In genomic region chr4:32376527-32376948, GRCm38 (mm10) we compare ENCODE assay signal across 21 mouse cellular contexts.
DNase-seq lines count a peak whose midpoint lies in the region; ATAC-seq lines count a peak whose summit lies in the region.
"Had no signal": no experiment of that assay in that cellular context is flagged by ENCODE, and none has a peak within 500 bp of the region (broad histone marks: within the 10 kb centered on the region; RNA-seq: fewer than 3 reads in every experiment).

No protein-coding gene starts in this region.

- no peak for ATAC-seq in forebrain, embryonic 12.5 days (ENCODE audit: low FRiP score)
- ATAC-seq in forebrain, embryonic 14.5 days = no peak
- ATAC-seq in heart, embryonic 15.5 days (replicated peaks; ENCODE audit: insufficient number of reproducible peaks, insufficient read depth, low FRiP score, low read depth) = no peak
- ATAC-seq: midbrain, embryonic 15.5 days had no signal

- H3K27me3 ChIP-seq in forebrain, embryonic 12.5 days = no peaks in the 10 kb centered on the region
- no peaks in the 10 kb centered on the region for H3K27me3 ChIP-seq in forebrain, embryonic 14.5 days (replicated peaks; ENCODE audit: control insufficient read depth, insufficient read depth, low read length)
- H3K27me3 ChIP-seq in heart, embryonic 15.5 days = no peaks in the 10 kb centered on the region
- H3K27me3 ChIP-seq: hindbrain, embryonic 13.5 days; midbrain, embryonic 15.5 days had no signal

- H3K27ac ChIP-seq in forebrain, embryonic 12.5 days = 0 out of 2 replicates have a peak overlapping the region, but pooled peaks have one; percentile 6
- H3K27ac ChIP-seq in forebrain, embryonic 14.5 days (ENCODE audit: low read depth, low read length) = no peak overlapping the region
- H3K27ac ChIP-seq in heart, embryonic 15.5 days = 0 out of 2 replicates have a peak overlapping the region, but pooled peaks have one; percentile 38
- H3K27ac ChIP-seq: hindbrain, embryonic 13.5 days; layer of hippocampus, adult 2 months; midbrain, embryonic 15.5 days had no signal

- 72% methylated on average over 6 of the region's 6 CpGs for WGBS in forebrain, embryonic 12.5 days
- 70% methylated on average over 6 of the region's 6 CpGs for WGBS in forebrain, embryonic 14.5 days
- 54% methylated on average over 6 of the region's 6 CpGs for WGBS in heart, embryonic 15.5 days

- H3K4me2 ChIP-seq in forebrain, embryonic 12.5 days = no peak overlapping the region
- H3K4me2 ChIP-seq in forebrain, embryonic 14.5 days (ENCODE audit: low read length) = no peak overlapping the region
- H3K4me2 ChIP-seq in heart, embryonic 15.5 days = no peak overlapping the region
- H3K4me2 ChIP-seq: hindbrain, embryonic 13.5 days; midbrain, embryonic 15.5 days had no signal

- no peaks in the 10 kb centered on the region for H3K9me3 ChIP-seq in forebrain, embryonic 12.5 days
- H3K9me3 ChIP-seq in forebrain, embryonic 14.5 days (replicated peaks; ENCODE audit: control insufficient read depth, low read length) = no peaks in the 10 kb centered on the region
- H3K9me3 ChIP-seq in heart, embryonic 15.5 days (replicated peaks) = no peaks in the 10 kb centered on the region
- H3K9me3 ChIP-seq: G1E; hindbrain, embryonic 13.5 days; midbrain, embryonic 15.5 days had no signal

- H3K4me1 ChIP-seq in forebrain, embryonic 12.5 days = peaks cover 44% of the 10 kb centered on the region
- H3K4me1 ChIP-seq in forebrain, embryonic 14.5 days (ENCODE audit: control insufficient read depth, insufficient read depth, low read length) = peaks cover 41% of the 10 kb centered on the region
- peaks cover 48% of the 10 kb centered on the region for H3K4me1 ChIP-seq in heart, embryonic 15.5 days (replicated peaks)

- no peak for DNase-seq in forebrain, embryonic 14.5 days (ENCODE audit: low spot score)
- DNase-seq in heart, adult 9 months (ENCODE audit: low spot score in 2 of 2) = no peak
- peak; percentile 9 for DNase-seq in adipocyte (ENCODE audit: low spot score)
- DNase-seq in heart, postnatal 4 days = peak; percentile 28
- no peak for DNase-seq in gastrocnemius, adult 8-10 months (ENCODE audit: low spot score in 2 of 2)
- no peak for DNase-seq in right cerebral cortex, adult 2 months (ENCODE audit: low spot score in 2 of 2)
- DNase-seq: adrenal gland, postnatal 14 days; cerebellum, postnatal 10 days; gastrocnemius, postnatal 36 days; kidney, adult 8-10 months; kidney, postnatal 14 days; layer of hippocampus, postnatal 36 days; liver; right cerebral cortex, postnatal 4 days; thymus, postnatal 14 days had no signal

- H3K4me3 ChIP-seq in forebrain, embryonic 12.5 days (replicated peaks) = no peak overlapping the region
- no peak overlapping the region for H3K4me3 ChIP-seq in forebrain, embryonic 14.5 days (ENCODE audit: low read depth, low read length)
- no peak overlapping the region for H3K4me3 ChIP-seq in heart, embryonic 15.5 days
- H3K4me3 ChIP-seq: hindbrain, embryonic 13.5 days; layer of hippocampus, adult 2 months; midbrain, embryonic 15.5 days had no signal

- no peaks in the 10 kb centered on the region for H3K36me3 ChIP-seq in forebrain, embryonic 12.5 days (replicated peaks)
- no peaks in the 10 kb centered on the region for H3K36me3 ChIP-seq in forebrain, embryonic 14.5 days (ENCODE audit: control insufficient read depth, insufficient read depth, low read length)
- no peaks in the 10 kb centered on the region for H3K36me3 ChIP-seq in heart, embryonic 15.5 days
- H3K36me3 ChIP-seq: G1E; hindbrain, embryonic 13.5 days; midbrain, embryonic 15.5 days had no signal

- H3K9ac ChIP-seq in forebrain, embryonic 12.5 days = no peak overlapping the region
- no peak overlapping the region for H3K9ac ChIP-seq in forebrain, embryonic 14.5 days (ENCODE audit: low read length)
- no peak overlapping the region for H3K9ac ChIP-seq in heart, embryonic 15.5 days
- H3K9ac ChIP-seq: midbrain, embryonic 15.5 days had no signal

Comparison
In these comparisons a context has a peak if more than half of its experiments do, and no peak if none do; other contexts are left out.
1. DNase-seq: peak in adipocyte (single experiment) and heart, postnatal 4 days (single experiment); none in forebrain, embryonic 14.5 days (single experiment), heart, adult 9 months (0 of 2), gastrocnemius, adult 8-10 months (0 of 2) and right cerebral cortex, adult 2 months (0 of 2).